Mouse (Mus musculus): Measurements from ENCODE around the gene Nrcam. TPM values are rescaled to one million over a fixed set of nuclear protein-coding genes. Genes with fewer than 3 reads are reported as not detected.

The Nrcam gene
- polyA plus RNA-seq (2015; fragmentation: Nextera tagmentation; extraction: Ambion mirVana) = 7.1 and 21.6 TPM in 2 replicates

DNA sequence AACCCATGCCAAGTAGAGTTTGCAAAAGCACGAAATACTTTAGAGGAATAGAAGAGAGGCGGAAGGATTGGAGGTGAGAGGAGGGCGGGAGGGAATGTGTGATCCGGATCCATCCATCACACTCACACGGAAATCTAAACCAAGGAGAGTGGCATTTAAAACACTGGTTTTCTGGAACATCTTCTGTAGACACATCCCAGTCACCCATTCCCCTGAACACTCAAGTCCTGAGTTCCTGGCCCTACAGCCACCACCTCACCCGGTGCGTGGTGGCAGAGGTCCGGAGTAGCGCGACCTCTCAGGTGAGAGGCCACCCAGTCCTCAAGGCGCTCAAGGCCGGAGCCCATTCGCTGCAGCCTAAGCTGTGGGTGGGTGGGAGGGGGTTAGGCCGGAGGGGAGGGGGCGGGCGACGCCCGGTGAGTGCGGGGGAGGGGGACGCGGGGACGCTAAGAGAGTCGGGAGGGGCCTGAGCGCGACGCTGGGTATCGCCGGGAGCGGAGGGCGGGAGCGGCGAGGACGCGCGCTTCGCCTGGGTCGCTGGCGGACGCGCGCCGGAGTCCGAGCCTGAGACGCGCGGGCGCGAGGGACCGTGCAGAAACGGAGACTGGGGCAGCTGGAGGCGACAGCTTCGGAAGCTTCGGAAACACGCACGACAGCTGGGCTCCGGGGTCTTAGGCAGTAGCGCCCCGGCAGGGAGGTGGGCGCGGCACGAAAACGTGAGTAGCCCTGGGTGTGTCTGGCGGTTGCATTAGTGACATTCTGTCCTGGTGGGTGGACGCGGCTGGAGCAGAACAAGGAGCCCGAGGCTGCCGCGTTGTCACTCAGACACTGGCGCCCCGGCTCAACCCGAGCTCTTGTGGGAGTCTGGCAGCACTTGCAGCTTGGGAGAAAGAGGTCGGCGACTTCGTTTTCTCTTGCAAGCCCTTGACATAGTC, at the start of gene Nrcam:
TSS of gene Nrcam (plus strand) at position 505 of the 935 bp plus-strand sequence.

Other genes starting within 250 kb of the Nrcam start
- 40.9 and 41.8 TPM in 2 replicates for gene Dnajb9, start 118.6 kb upstream of the Nrcam start, polyA plus RNA-seq (2015; fragmentation: Nextera tagmentation; extraction: Ambion mirVana)
- 68.7 and 86.5 TPM in 2 replicates for gene Pnpla8, start 107.5 kb upstream of the Nrcam start, polyA plus RNA-seq (2015; fragmentation: Nextera tagmentation; extraction: Ambion mirVana)

Data from adrenal gland, postnatal 0 days (tissue).